Mouse (Mus musculus): ENCODE results near the gene Slc7a8. TPM values are rescaled to one million over a fixed set of nuclear protein-coding genes. Genes with fewer than 3 reads are reported as not detected.
"Not testable (repeated sequence)": the region's sequence is repeated elsewhere in the genome, so short reads cannot be mapped to it uniquely, and the experiment has no call there.

Gene Slc7a8
- polyA plus RNA-seq, 1 experiment from 2014 or later = 5.0 TPM

- Histone ChIP-seq H3K4me3 (ENCODE audit: control insufficient read depth in 1 of 2, insufficient read depth in 1 of 2, low read depth in 1 of 2, low read length in 2 of 2) (no peak overlapping the region), H3K27ac (replicated peaks in 1 of 2; ENCODE audit: control insufficient read depth in 1 of 2, insufficient read depth in 1 of 2, low read depth in 2 of 2, low read length in 2 of 2) (no peak overlapping the region), H3K9me3 (ENCODE audit: control insufficient read depth, low read length) (no peaks in the 10 kb centered on the region), H3K4me1 (ENCODE audit: control insufficient read depth in 2 of 2, insufficient read depth in 2 of 2, low read length in 2 of 2) (peaks cover 7 to 9% of the 10 kb centered on the region in 2 experiments; a peak in 3 of 4 replicates), H3K36me3 (ENCODE audit: control insufficient read depth, insufficient read depth, low read length) (no peaks in the 10 kb centered on the region), H3K4me2 (ENCODE audit: low read length) (no peak overlapping the region), H3K27me3 (ENCODE audit: control insufficient read depth, insufficient read depth, low read length) (no peaks in the 10 kb centered on the region), H3K9ac (ENCODE audit: low read length) (no peak overlapping the region)
- no peak for ATAC-seq (ENCODE audit: insufficient number of reproducible peaks, insufficient read depth, low FRiP score, low read depth)
- WGBS = 87% methylated on average over 5 of the region's 5 CpGs
These were observed 12.7 kb downstream of the Slc7a8 start for GRCm38 (mm10) chr14:54769068-54769425.

DNA sequence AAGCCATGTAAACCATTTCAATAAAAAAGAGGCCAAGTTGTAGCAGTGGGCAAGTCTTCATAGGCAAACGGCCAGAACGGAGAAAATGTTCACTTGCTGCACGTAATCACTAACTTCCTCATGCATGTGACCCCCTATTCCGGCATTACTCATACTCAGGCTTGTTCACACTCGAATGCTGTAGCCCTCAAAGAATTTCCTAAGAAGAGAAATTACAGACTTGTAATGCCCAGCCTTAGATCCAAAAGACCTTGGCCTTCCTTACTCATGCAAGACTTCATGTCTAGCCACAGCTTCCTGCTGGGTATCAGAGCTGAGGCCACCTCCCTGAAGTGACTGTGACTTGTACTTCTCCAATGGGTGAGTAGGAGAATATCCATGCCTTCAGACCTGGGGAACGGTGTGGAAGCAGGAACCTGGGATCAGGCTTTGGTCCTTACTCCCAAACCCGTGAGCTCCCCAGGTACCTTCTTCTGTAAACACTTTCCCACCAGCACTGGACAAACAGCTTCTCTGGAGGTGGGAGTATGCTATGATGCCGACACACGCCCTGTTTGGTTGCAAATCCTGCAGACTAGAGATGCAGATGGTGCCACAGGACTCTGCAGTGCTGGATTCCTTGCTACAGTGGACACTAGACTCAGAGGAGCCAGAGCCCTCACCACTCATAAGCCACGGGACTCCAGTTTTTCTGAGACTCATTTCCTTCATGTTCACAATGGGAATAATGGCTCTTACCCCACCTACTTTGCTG, 13.3 kb downstream of the Slc7a8 start:
- Histone ChIP-seq H3K4me1 (ENCODE audit: control insufficient read depth in 2 of 2, insufficient read depth in 2 of 2, low read length in 2 of 2) (peaks cover 7 to 9% of the 10 kb centered on the region in 2 experiments; a peak in 3 of 4 replicates), H3K27ac (replicated peaks in 1 of 2; ENCODE audit: control insufficient read depth in 1 of 2, insufficient read depth in 1 of 2, low read depth in 2 of 2, low read length in 2 of 2) (no peak overlapping the region), H3K4me2 (ENCODE audit: low read length) (no peak overlapping the region), H3K36me3 (ENCODE audit: control insufficient read depth, insufficient read depth, low read length) (no peaks in the 10 kb centered on the region), H3K27me3 (ENCODE audit: control insufficient read depth, insufficient read depth, low read length) (no peaks in the 10 kb centered on the region), H3K4me3 (ENCODE audit: control insufficient read depth in 1 of 2, insufficient read depth in 1 of 2, low read depth in 1 of 2, low read length in 2 of 2) (no peak overlapping the region), H3K9me3 (ENCODE audit: control insufficient read depth, low read length) (no peaks in the 10 kb centered on the region), H3K9ac (ENCODE audit: low read length) (no peak overlapping the region)
- 76% methylated on average over 10 of the region's 10 CpGs for WGBS
- no peak for ATAC-seq (ENCODE audit: insufficient number of reproducible peaks, insufficient read depth, low FRiP score, low read depth)

GRCm38 (mm10) chr14:54766937-54767336, 14.8 kb downstream of the Slc7a8 start:
- not testable (repeated sequence) for H3K9me3 ChIP-seq (ENCODE audit: control insufficient read depth, low read length); H3K27ac ChIP-seq (replicated peaks in 1 of 2; ENCODE audit: control insufficient read depth in 1 of 2, insufficient read depth in 1 of 2, low read depth in 2 of 2, low read length in 2 of 2); H3K36me3 ChIP-seq (ENCODE audit: control insufficient read depth, insufficient read depth, low read length); H3K4me3 ChIP-seq (ENCODE audit: control insufficient read depth in 1 of 2, insufficient read depth in 1 of 2, low read depth in 1 of 2, low read length in 2 of 2); H3K27me3 ChIP-seq (ENCODE audit: control insufficient read depth, insufficient read depth, low read length); H3K4me1 ChIP-seq (ENCODE audit: control insufficient read depth in 2 of 2, insufficient read depth in 2 of 2, low read length in 2 of 2); H3K4me2 ChIP-seq (ENCODE audit: low read length); ATAC-seq (ENCODE audit: insufficient number of reproducible peaks, insufficient read depth, low FRiP score, low read depth); H3K9ac ChIP-seq (ENCODE audit: low read length)
- WGBS = 94% methylated on average over 4 of the region's 7 CpGs

- Histone ChIP-seq H3K4me1 (ENCODE audit: control insufficient read depth in 2 of 2, insufficient read depth in 2 of 2, low read length in 2 of 2) (no peaks in the 10 kb centered on the region), H3K9ac (ENCODE audit: low read length) (no peak overlapping the region), H3K27me3 (ENCODE audit: control insufficient read depth, insufficient read depth, low read length) (no peaks in the 10 kb centered on the region), H3K9me3 (ENCODE audit: control insufficient read depth, low read length) (no peaks in the 10 kb centered on the region), H3K36me3 (ENCODE audit: control insufficient read depth, insufficient read depth, low read length) (no peaks in the 10 kb centered on the region), H3K4me2 (ENCODE audit: low read length) (no peak overlapping the region), H3K27ac (replicated peaks in 1 of 2; ENCODE audit: control insufficient read depth in 1 of 2, insufficient read depth in 1 of 2, low read depth in 2 of 2, low read length in 2 of 2) (no peak overlapping the region), H3K4me3 (ENCODE audit: control insufficient read depth in 1 of 2, insufficient read depth in 1 of 2, low read depth in 1 of 2, low read length in 2 of 2) (no peak overlapping the region)
- WGBS = 66% methylated on average over 6 of the region's 6 CpGs
- no peak for ATAC-seq (ENCODE audit: insufficient number of reproducible peaks, insufficient read depth, low FRiP score, low read depth)
These were observed 25.4 kb downstream of the Slc7a8 start for GRCm38 (mm10) chr14:54756382-54756781.

- WGBS = 50% methylated on average over 6 of the region's 6 CpGs
- no peak overlapping the region for H3K4me2 ChIP-seq (ENCODE audit: low read length)
- H3K27ac ChIP-seq (replicated peaks in 1 of 2; ENCODE audit: control insufficient read depth in 1 of 2, insufficient read depth in 1 of 2, low read depth in 2 of 2, low read length in 2 of 2) = no peak overlapping the region
- H3K36me3 ChIP-seq (ENCODE audit: control insufficient read depth, insufficient read depth, low read length) = no peaks in the 10 kb centered on the region
- H3K27me3 ChIP-seq (ENCODE audit: control insufficient read depth, insufficient read depth, low read length) = no peaks in the 10 kb centered on the region
- no peak for ATAC-seq (ENCODE audit: insufficient number of reproducible peaks, insufficient read depth, low FRiP score, low read depth)
- no peak overlapping the region for H3K4me3 ChIP-seq (ENCODE audit: control insufficient read depth in 1 of 2, insufficient read depth in 1 of 2, low read depth in 1 of 2, low read length in 2 of 2)
- H3K9me3 ChIP-seq (ENCODE audit: control insufficient read depth, low read length) = no peaks in the 10 kb centered on the region
- no peaks in the 10 kb centered on the region for H3K4me1 ChIP-seq (ENCODE audit: control insufficient read depth in 2 of 2, insufficient read depth in 2 of 2, low read length in 2 of 2)
- no peak overlapping the region for H3K9ac ChIP-seq (ENCODE audit: low read length)
These were observed 27.1 kb downstream of the Slc7a8 start for GRCm38 (mm10) chr14:54754602-54755018.

DNA sequence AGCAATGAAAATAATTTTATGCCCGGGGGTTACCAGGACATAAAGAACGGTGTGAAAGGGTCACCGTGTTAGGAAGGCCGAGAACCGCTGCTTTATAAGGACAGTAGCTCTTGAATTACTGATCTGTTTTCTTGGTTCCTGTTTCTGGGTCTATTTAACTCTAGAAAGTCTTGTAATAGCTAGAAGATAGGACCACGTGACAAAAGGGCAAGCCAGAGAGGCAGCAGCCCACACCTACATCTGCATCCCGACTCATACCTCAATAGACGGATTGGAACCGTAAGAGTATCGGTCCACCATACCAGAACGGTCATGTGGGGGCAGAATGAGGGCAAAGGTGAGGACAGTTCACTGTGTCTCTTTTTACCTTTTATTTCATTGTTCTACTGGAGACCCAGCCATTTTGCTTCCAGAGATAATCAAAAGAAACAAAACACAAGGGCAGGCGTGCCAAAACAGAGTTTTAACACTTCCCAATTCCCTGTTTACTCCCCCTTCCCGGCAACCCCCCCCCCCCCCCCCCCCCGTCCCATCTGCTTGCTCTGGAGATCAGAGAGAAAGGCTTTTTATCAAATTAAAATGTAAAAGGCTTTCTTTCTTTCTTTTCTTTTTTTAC, 27.7 kb downstream of the Slc7a8 start:
- no peaks in the 10 kb centered on the region for H3K36me3 ChIP-seq (ENCODE audit: control insufficient read depth, insufficient read depth, low read length)
- no peak overlapping the region for H3K27ac ChIP-seq (replicated peaks in 1 of 2; ENCODE audit: control insufficient read depth in 1 of 2, insufficient read depth in 1 of 2, low read depth in 2 of 2, low read length in 2 of 2)
- no peaks in the 10 kb centered on the region for H3K27me3 ChIP-seq (ENCODE audit: control insufficient read depth, insufficient read depth, low read length)
- ATAC-seq (ENCODE audit: insufficient number of reproducible peaks, insufficient read depth, low FRiP score, low read depth) = no peak
- H3K4me3 ChIP-seq (ENCODE audit: control insufficient read depth in 1 of 2, insufficient read depth in 1 of 2, low read depth in 1 of 2, low read length in 2 of 2) = no peak overlapping the region
- H3K9me3 ChIP-seq (ENCODE audit: control insufficient read depth, low read length) = no peaks in the 10 kb centered on the region
- H3K4me2 ChIP-seq (ENCODE audit: low read length) = no peak overlapping the region
- no peak overlapping the region for H3K9ac ChIP-seq (ENCODE audit: low read length)
- H3K4me1 ChIP-seq (ENCODE audit: control insufficient read depth in 2 of 2, insufficient read depth in 2 of 2, low read length in 2 of 2) = no peaks in the 10 kb centered on the region
- WGBS = 85% methylated on average over 12 of the region's 14 CpGs

- no peaks in the 10 kb centered on the region for H3K27me3 ChIP-seq (ENCODE audit: control insufficient read depth, insufficient read depth, low read length)
- H3K36me3 ChIP-seq (ENCODE audit: control insufficient read depth, insufficient read depth, low read length) = no peaks in the 10 kb centered on the region
- peaks cover 0 to 4% of the 10 kb centered on the region in 2 experiments; a peak in 1 of 4 replicates for H3K4me1 ChIP-seq (ENCODE audit: control insufficient read depth in 2 of 2, insufficient read depth in 2 of 2, low read length in 2 of 2)
- H3K27ac ChIP-seq (replicated peaks in 1 of 2; ENCODE audit: control insufficient read depth in 1 of 2, insufficient read depth in 1 of 2, low read depth in 2 of 2, low read length in 2 of 2) = no peak overlapping the region
- no peaks in the 10 kb centered on the region for H3K9me3 ChIP-seq (ENCODE audit: control insufficient read depth, low read length)
- H3K4me2 ChIP-seq (ENCODE audit: low read length) = no peak overlapping the region
- 65% methylated on average over 6 of the region's 6 CpGs for WGBS
- ATAC-seq (ENCODE audit: insufficient number of reproducible peaks, insufficient read depth, low FRiP score, low read depth) = no peak
- H3K4me3 ChIP-seq (ENCODE audit: control insufficient read depth in 1 of 2, insufficient read depth in 1 of 2, low read depth in 1 of 2, low read length in 2 of 2) = no peak overlapping the region
- no peak overlapping the region for H3K9ac ChIP-seq (ENCODE audit: low read length)
These were observed 28.8 kb downstream of the Slc7a8 start for GRCm38 (mm10) chr14:54752938-54753337.
